Mouse (Mus musculus): ENCODE data around the gene Tmem251. TPM values are rescaled to one million over a fixed set of nuclear protein-coding genes. Genes with fewer than 3 reads are reported as not detected.
A peak's percentile ranks its signal among the peaks of the same experiment; 100 is the strongest.

The Tmem251 gene
- polyA plus RNA-seq, 2 experiments: 2.0 to 6.7 TPM

- H3K36me3 ChIP-seq (replicated peaks; ENCODE audit: control insufficient read depth, insufficient read depth, low read depth): peaks cover 20% of the 10 kb centered on the region
Measured at GRCm38 (mm10) chr12:102784899-102785592, 41.5 kb downstream of the Tmem251 start.

GRCm38 (mm10) chr12:102785593-102785985 is 42.0 kb downstream of the Tmem251 start:
- TF ChIP-seq EP300 (IDR thresholded peaks at IDR 0.05; ENCODE audit: low read depth): no peak
- no peak for TF ChIP-seq CTCF (IDR thresholded peaks at IDR 0.05; ENCODE audit: low read depth)
- 83% methylated on average over 5 of the region's 5 CpGs for WGBS (ENCODE audit: insufficient replicate concordance)
- no peak overlapping the region for H3K4me3 ChIP-seq (ENCODE audit: insufficient read depth in 1 of 2, low read depth in 2 of 2, low read length in 2 of 2)
- no peak overlapping the region for H3K4me2 ChIP-seq (ENCODE audit: low read depth)
- 0 out of 4 replicates have a peak, but pooled peaks cover 0 to 2% of the 10 kb centered on the region in 2 experiments for H3K4me1 ChIP-seq (replicated peaks; ENCODE audit: control insufficient read depth in 2 of 2, insufficient read depth in 2 of 2, low read length in 1 of 2)
- no peaks in the 10 kb centered on the region for H3K27me3 ChIP-seq (ENCODE audit: control insufficient read depth, insufficient read depth, low read length)
- DNase-seq (ENCODE audit: low read depth in 3 of 3, low spot score in 3 of 3) (no peak), ATAC-seq (ENCODE audit: insufficient read depth) (no peak)
- H3K9me3 ChIP-seq (ENCODE audit: control insufficient read depth, low read length): no peaks in the 10 kb centered on the region
- H3K9ac ChIP-seq (replicated peaks): no peak overlapping the region
- H3K36me3 ChIP-seq (replicated peaks; ENCODE audit: control insufficient read depth, insufficient read depth, low read depth): peaks cover 20% of the 10 kb centered on the region
- H3K27ac ChIP-seq: no peak overlapping the region

More at GRCm38 (mm10) chr12:102784899-102785592, 41.5 kb downstream of the Tmem251 start:
- Histone ChIP-seq H3K9ac (replicated peaks) (no peak overlapping the region), H3K27me3 (ENCODE audit: control insufficient read depth, insufficient read depth, low read length) (no peaks in the 10 kb centered on the region), H3K4me2 (ENCODE audit: low read depth) (no peak overlapping the region), H3K27ac (no peak overlapping the region), H3K9me3 (ENCODE audit: control insufficient read depth, low read length) (no peaks in the 10 kb centered on the region), H3K4me1 (replicated peaks; ENCODE audit: control insufficient read depth in 2 of 2, insufficient read depth in 2 of 2, low read length in 1 of 2) (0 out of 4 replicates have a peak, but pooled peaks cover 0 to 2% of the 10 kb centered on the region in 2 experiments), H3K4me3 (ENCODE audit: insufficient read depth in 1 of 2, low read depth in 2 of 2, low read length in 2 of 2) (no peak overlapping the region)
- TF ChIP-seq CTCF (IDR thresholded peaks at IDR 0.05; ENCODE audit: low read depth) (no peak), EP300 (IDR thresholded peaks at IDR 0.05; ENCODE audit: low read depth) (no peak)
- 82% methylated on average over 19 of the region's 19 CpGs for WGBS (ENCODE audit: insufficient replicate concordance)
- ATAC-seq (ENCODE audit: insufficient read depth) (no peak), DNase-seq (ENCODE audit: low read depth in 3 of 3, low spot score in 3 of 3) (no peak)

GRCm38 (mm10) chr12:102787927-102788326 is 44.4 kb downstream of the Tmem251 start:
- H3K4me3 ChIP-seq (ENCODE audit: insufficient read depth in 1 of 2, low read depth in 2 of 2, low read length in 2 of 2): no peak overlapping the region
- peak overlapping the region; percentile 33; the same call in 1 of the 2 replicates for H3K27ac ChIP-seq
- DNase-seq (ENCODE audit: low read depth in 3 of 3, low spot score in 3 of 3) (peak in 2 of 3 experiments; percentile 7 to 15), ATAC-seq (ENCODE audit: insufficient read depth) (peak; percentile 72)
- peak overlapping the region; percentile 20; the same call in 1 of the 2 replicates for H3K4me2 ChIP-seq (ENCODE audit: low read depth)
- no peaks in the 10 kb centered on the region for H3K27me3 ChIP-seq (ENCODE audit: control insufficient read depth, insufficient read depth, low read length)
- 78% methylated on average over 7 of the region's 7 CpGs for WGBS (ENCODE audit: insufficient replicate concordance)
- H3K36me3 ChIP-seq (replicated peaks; ENCODE audit: control insufficient read depth, insufficient read depth, low read depth): peaks cover 25% of the 10 kb centered on the region
- H3K4me1 ChIP-seq (replicated peaks; ENCODE audit: control insufficient read depth in 2 of 2, insufficient read depth in 2 of 2, low read length in 1 of 2): 0 out of 4 replicates have a peak, but pooled peaks cover 0 to 2% of the 10 kb centered on the region in 2 experiments
- H3K9me3 ChIP-seq (ENCODE audit: control insufficient read depth, low read length): no peaks in the 10 kb centered on the region
- TF ChIP-seq EP300 (IDR thresholded peaks at IDR 0.05; ENCODE audit: low read depth) (no peak), CTCF (IDR thresholded peaks at IDR 0.05; ENCODE audit: low read depth) (no peak)
- no peak overlapping the region for H3K9ac ChIP-seq (replicated peaks)

Other genes starting within 250 kb of the Tmem251 start
- gene Chga, start 188.8 kb upstream of the Tmem251 start, polyA plus RNA-seq (2012; rRNA removed): 0.87 and 1.2 TPM in 2 replicates
- gene Chga, start 188.8 kb upstream of the Tmem251 start, polyA plus RNA-seq (2014; fragmentation: Nextera tagmentation; extraction: Ambion mirVana): 1.9 and 2.7 TPM in 2 replicates
- 2.0 and 2.3 TPM in 2 replicates for gene Itpk1, start 38.8 kb upstream of the Tmem251 start, polyA plus RNA-seq (2012; rRNA removed)
- gene Itpk1, start 38.8 kb upstream of the Tmem251 start, polyA plus RNA-seq (2014; fragmentation: Nextera tagmentation; extraction: Ambion mirVana): 2.4 TPM in 2 replicates
- gene Moap1, start 101 bp upstream of the Tmem251 start, polyA plus RNA-seq (2012; rRNA removed): 1.1 and 1.8 TPM in 2 replicates
- 5.6 and 6.7 TPM in 2 replicates for gene Moap1, start 101 bp upstream of the Tmem251 start, polyA plus RNA-seq (2014; fragmentation: Nextera tagmentation; extraction: Ambion mirVana)
- gene Gm28051, start 14.0 kb downstream of the Tmem251 start, polyA plus RNA-seq (2012; rRNA removed): not detected in 2 replicates
- not detected in 2 replicates for gene Gm28051, start 14.0 kb downstream of the Tmem251 start, polyA plus RNA-seq (2014; fragmentation: Nextera tagmentation; extraction: Ambion mirVana)
- 4.0 and 6.9 TPM in 2 replicates for gene Gon7, start 14.0 kb downstream of the Tmem251 start, polyA plus RNA-seq (2012; rRNA removed)
- gene Gon7, start 14.0 kb downstream of the Tmem251 start, polyA plus RNA-seq (2014; fragmentation: Nextera tagmentation; extraction: Ambion mirVana): 9.3 and 10.8 TPM in 2 replicates
- gene Ubr7, start 14.2 kb downstream of the Tmem251 start, polyA plus RNA-seq (2012; rRNA removed): 11.4 and 16.1 TPM in 2 replicates
- 25.3 and 25.7 TPM in 2 replicates for gene Ubr7, start 14.2 kb downstream of the Tmem251 start, polyA plus RNA-seq (2014; fragmentation: Nextera tagmentation; extraction: Ambion mirVana)
- 3.7 and 6.1 TPM in 2 replicates for gene Gm20604, start 14.9 kb downstream of the Tmem251 start, polyA plus RNA-seq (2012; rRNA removed)
- gene Gm20604, start 14.9 kb downstream of the Tmem251 start, polyA plus RNA-seq (2014; fragmentation: Nextera tagmentation; extraction: Ambion mirVana): 8.1 and 9.3 TPM in 2 replicates
- 3.5 and 4.2 TPM in 2 replicates for gene Btbd7, start 134.7 kb downstream of the Tmem251 start, polyA plus RNA-seq (2012; rRNA removed)
- 3.9 and 4.3 TPM in 2 replicates for gene Btbd7, start 134.7 kb downstream of the Tmem251 start, polyA plus RNA-seq (2014; fragmentation: Nextera tagmentation; extraction: Ambion mirVana)
- not detected in 2 replicates for gene Cox8c, start 155.6 kb downstream of the Tmem251 start, polyA plus RNA-seq (2012; rRNA removed)
- gene Cox8c, start 155.6 kb downstream of the Tmem251 start, polyA plus RNA-seq (2014; fragmentation: Nextera tagmentation; extraction: Ambion mirVana): not detected in 2 replicates
- gene Unc79, start 205.1 kb downstream of the Tmem251 start, polyA plus RNA-seq (2012; rRNA removed): 0.12 and 0.22 TPM in 2 replicates
- gene Unc79, start 205.1 kb downstream of the Tmem251 start, polyA plus RNA-seq (2014; fragmentation: Nextera tagmentation; extraction: Ambion mirVana): 0.04 TPM in 1 of 2 replicates, not detected in the other